Mouse (Mus musculus) limb, embryonic 13.5 days (tissue): ENCODE measurements at regions not wholly inside any gene's neighbourhood (a gene's known extent, or its start where the extent isn't known, plus 50 kb on each side); places are given as distances from the start of the nearest gene placed in this dataset.

Experiments
- ATAC-seq: fragments of 200-750 bp; cut with Nextera tagmentation; 2 replicates; pipeline ENCODE4 v1.8.0; 2017; ENCODE audit warnings: low read depth, moderate number of reproducible peaks, moderate TSS enrichment; ENCODE audit not compliant: low FRiP score
- H3K27ac ChIP-seq: fragments of 300-500 bp; sonication (generic); 2 replicates; pipeline ENCODE4 v1.5.1; 2015; ENCODE audit warnings: inconsistent platforms, mild to moderate bottlenecking, moderate library complexity
- H3K27me3 ChIP-seq: fragments of 300-500 bp; sonication (generic); 2 replicates; pipeline ENCODE4 v1.6.1; 2015; ENCODE audit warnings: mild to moderate bottlenecking, inconsistent platforms
- H3K36me3 ChIP-seq: fragments of 300-500 bp; sonication (generic); 2 replicates; pipeline ENCODE4 v1.6.1; 2015; ENCODE audit warnings: inconsistent platforms, mild to moderate bottlenecking, moderate library complexity
- H3K4me1 ChIP-seq: fragments of 300-500 bp; sonication (generic); 2 replicates; pipeline ENCODE4 v1.6.1; 2015; ENCODE audit warnings: inconsistent platforms
- H3K4me2 ChIP-seq: fragments of 300-500 bp; sonication (generic); replicated peaks from 2 replicates; pipeline ENCODE4 v1.6.1; 2015; ENCODE audit warnings: inconsistent platforms, mild to moderate bottlenecking, moderate library complexity
- H3K4me3 ChIP-seq: fragments of 300-500 bp; sonication (generic); 2 replicates; pipeline ENCODE4 v1.5.1; 2015; ENCODE audit warnings: moderate library complexity, mild to moderate bottlenecking, inconsistent platforms
- H3K9ac ChIP-seq: fragments of 300-500 bp; sonication (generic); 2 replicates; pipeline ENCODE4 v1.6.1; 2015; ENCODE audit warnings: mild to moderate bottlenecking, inconsistent platforms
- H3K9me3 ChIP-seq: fragments of 300-500 bp; sonication (generic); 2 replicates; pipeline ENCODE4 v1.6.1; 2016; ENCODE audit warnings: inconsistent platforms
- WGBS: fragments of 180-500 bp; shearing (Covaris S2); methylation state at CpG from one replicate; pipeline ENCODE4 v1.1.7; 2015; 5-methylcytosine and 5-hydroxymethylcytosine counted together

GRCm38 (mm10) chr5:11983452-11983851 lies 65.6 kb downstream of the 4933402N22Rik start:
- H3K27ac ChIP-seq = no peak overlapping the region
- H3K4me3 ChIP-seq = no peak overlapping the region
- no peak overlapping the region for H3K4me2 ChIP-seq
- WGBS = 59% methylated on average over 4 of the region's 4 CpGs
- no peaks in the 10 kb centered on the region for H3K9me3 ChIP-seq
- H3K36me3 ChIP-seq = no peaks in the 10 kb centered on the region
- no peak for ATAC-seq
- no peaks in the 10 kb centered on the region for H3K27me3 ChIP-seq
- H3K9ac ChIP-seq = no peak overlapping the region
- no peaks in the 10 kb centered on the region for H3K4me1 ChIP-seq

- H3K9ac ChIP-seq = no peak overlapping the region
- no peaks in the 10 kb centered on the region for H3K27me3 ChIP-seq
- 66% methylated on average over 5 of the region's 5 CpGs for WGBS
- H3K27ac ChIP-seq = no peak overlapping the region
- H3K4me3 ChIP-seq = no peak overlapping the region
- H3K4me1 ChIP-seq = no peaks in the 10 kb centered on the region
- no peak for ATAC-seq
- H3K9me3 ChIP-seq = no peaks in the 10 kb centered on the region
- no peaks in the 10 kb centered on the region for H3K36me3 ChIP-seq
- no peak overlapping the region for H3K4me2 ChIP-seq
These were observed 71.3 kb downstream of the 4933402N22Rik start for GRCm38 (mm10) chr5:11989140-11989539.

GRCm38 (mm10) chr5:12000777-12001176 lies 82.9 kb downstream of the 4933402N22Rik start:
- no peak for ATAC-seq
- no peak overlapping the region for H3K4me2 ChIP-seq
- no peak overlapping the region for H3K27ac ChIP-seq
- no peaks in the 10 kb centered on the region for H3K9me3 ChIP-seq
- H3K4me3 ChIP-seq = no peak overlapping the region
- no peaks in the 10 kb centered on the region for H3K4me1 ChIP-seq
- no peaks in the 10 kb centered on the region for H3K36me3 ChIP-seq
- H3K9ac ChIP-seq = no peak overlapping the region
- no peaks in the 10 kb centered on the region for H3K27me3 ChIP-seq

- ATAC-seq = no peak
- Histone ChIP-seq H3K27ac (no peak overlapping the region), H3K27me3 (no peaks in the 10 kb centered on the region), H3K9me3 (no peaks in the 10 kb centered on the region), H3K36me3 (no peaks in the 10 kb centered on the region), H3K9ac (no peak overlapping the region), H3K4me2 (no peak overlapping the region), H3K4me3 (no peak overlapping the region), H3K4me1 (no peaks in the 10 kb centered on the region)
- 62% methylated on average over 3 of the region's 3 CpGs for WGBS
These were observed 88.6 kb downstream of the 4933402N22Rik start for GRCm38 (mm10) chr5:12006473-12006872.

- no peak overlapping the region for H3K27ac ChIP-seq
- H3K4me2 ChIP-seq = no peak overlapping the region
- no peaks in the 10 kb centered on the region for H3K4me1 ChIP-seq
- WGBS = 38% methylated on average over 1 of the region's 1 CpGs
- no peak overlapping the region for H3K4me3 ChIP-seq
- no peaks in the 10 kb centered on the region for H3K36me3 ChIP-seq
- no peak overlapping the region for H3K9ac ChIP-seq
- H3K9me3 ChIP-seq = no peaks in the 10 kb centered on the region
- H3K27me3 ChIP-seq = no peaks in the 10 kb centered on the region
- ATAC-seq = no peak
These were observed 98.5 kb downstream of the 4933402N22Rik start for GRCm38 (mm10) chr5:12016332-12016731.

- no peaks in the 10 kb centered on the region for H3K36me3 ChIP-seq
- H3K27me3 ChIP-seq = no peaks in the 10 kb centered on the region
- H3K4me3 ChIP-seq = no peak overlapping the region
- no peaks in the 10 kb centered on the region for H3K4me1 ChIP-seq
- H3K27ac ChIP-seq = no peak overlapping the region
- no peak for ATAC-seq
- H3K9me3 ChIP-seq = no peaks in the 10 kb centered on the region
- H3K9ac ChIP-seq = no peak overlapping the region
- no peak overlapping the region for H3K4me2 ChIP-seq
These were observed 102.6 kb downstream of the 4933402N22Rik start for GRCm38 (mm10) chr5:12020489-12020888.

GRCm38 (mm10) chr5:12024705-12025383 lies 107.0 kb downstream of the 4933402N22Rik start:
- Histone ChIP-seq H3K27me3 (no peaks in the 10 kb centered on the region), H3K27ac (no peak overlapping the region), H3K4me3 (no peak overlapping the region), H3K4me2 (no peak overlapping the region), H3K4me1 (no peaks in the 10 kb centered on the region), H3K9ac (no peak overlapping the region), H3K9me3 (no peaks in the 10 kb centered on the region), H3K36me3 (no peaks in the 10 kb centered on the region)
- no peak for ATAC-seq

- 17% methylated on average over 5 of the region's 5 CpGs for WGBS
- H3K4me3 ChIP-seq = no peak overlapping the region
- H3K27me3 ChIP-seq = no peaks in the 10 kb centered on the region
- H3K36me3 ChIP-seq = no peaks in the 10 kb centered on the region
- no peak overlapping the region for H3K27ac ChIP-seq
- no peak overlapping the region for H3K4me2 ChIP-seq
- 0 out of 2 replicates have a peak, but pooled peaks have one; percentile 72 for ATAC-seq
- H3K9me3 ChIP-seq = no peaks in the 10 kb centered on the region
- no peak overlapping the region for H3K9ac ChIP-seq
- H3K4me1 ChIP-seq = no peaks in the 10 kb centered on the region
These were observed 112.2 kb downstream of the 4933402N22Rik start for GRCm38 (mm10) chr5:12030002-12030401.

GRCm38 (mm10) chr5:12049806-12050205 lies 132.0 kb downstream of the 4933402N22Rik start:
- H3K27ac ChIP-seq = no peak overlapping the region
- H3K4me3 ChIP-seq = no peak overlapping the region
- no peak for ATAC-seq
- H3K4me2 ChIP-seq = no peak overlapping the region
- WGBS = 85% methylated on average over 1 of the region's 1 CpGs
- peaks cover 8% of the 10 kb centered on the region; the same call in 1 of the 2 replicates for H3K9me3 ChIP-seq
- H3K4me1 ChIP-seq = no peaks in the 10 kb centered on the region
- no peaks in the 10 kb centered on the region for H3K27me3 ChIP-seq
- no peaks in the 10 kb centered on the region for H3K36me3 ChIP-seq
- H3K9ac ChIP-seq = no peak overlapping the region

- no peak for ATAC-seq
- H3K27ac ChIP-seq = no peak overlapping the region
- H3K4me3 ChIP-seq = no peak overlapping the region
- no peak overlapping the region for H3K4me2 ChIP-seq
- no peaks in the 10 kb centered on the region for H3K36me3 ChIP-seq
- no peak overlapping the region for H3K9ac ChIP-seq
- H3K9me3 ChIP-seq = no peaks in the 10 kb centered on the region
- 74% methylated on average over 1 of the region's 1 CpGs for WGBS
- no peaks in the 10 kb centered on the region for H3K27me3 ChIP-seq
- H3K4me1 ChIP-seq = no peaks in the 10 kb centered on the region
These were observed 162.3 kb downstream of the 4933402N22Rik start for GRCm38 (mm10) chr5:12080191-12080590.

- Histone ChIP-seq H3K36me3 (no peaks in the 10 kb centered on the region), H3K9me3 (no peaks in the 10 kb centered on the region), H3K4me1 (no peaks in the 10 kb centered on the region), H3K27ac (no peak overlapping the region), H3K4me2 (no peak overlapping the region), H3K4me3 (no peak overlapping the region), H3K9ac (no peak overlapping the region), H3K27me3 (no peaks in the 10 kb centered on the region)
- WGBS = 14% methylated on average over 1 of the region's 1 CpGs
- peak; percentile 80; the same call in 1 of the 2 replicates for ATAC-seq
These were observed 175.8 kb downstream of the 4933402N22Rik start for GRCm38 (mm10) chr5:12093680-12094079.

GRCm38 (mm10) chr5:12116587-12117354 lies 198.9 kb downstream of the 4933402N22Rik start:
- Histone ChIP-seq H3K9ac (no peak overlapping the region), H3K4me2 (no peak overlapping the region), H3K27me3 (no peaks in the 10 kb centered on the region), H3K36me3 (no peaks in the 10 kb centered on the region), H3K9me3 (no peaks in the 10 kb centered on the region), H3K27ac (no peak overlapping the region), H3K4me1 (no peaks in the 10 kb centered on the region), H3K4me3 (no peak overlapping the region)
- 69% methylated on average over 5 of the region's 5 CpGs for WGBS
- no peak for ATAC-seq

GRCm38 (mm10) chr5:12124935-12125334 lies 207.1 kb downstream of the 4933402N22Rik start:
- no peak for ATAC-seq
- Histone ChIP-seq H3K4me1 (no peaks in the 10 kb centered on the region), H3K9ac (no peak overlapping the region), H3K4me2 (no peak overlapping the region), H3K36me3 (no peaks in the 10 kb centered on the region), H3K9me3 (no peaks in the 10 kb centered on the region), H3K4me3 (no peak overlapping the region), H3K27ac (no peak overlapping the region), H3K27me3 (no peaks in the 10 kb centered on the region)
- 88% methylated on average over 5 of the region's 5 CpGs for WGBS
